Mouse (Mus musculus): ENCODE results near the gene Elk3.

The Elk3 gene

GRCm38 (mm10) chr10:93267509-93267908 lies 43.4 kb downstream of the Elk3 start:
- DNase-seq (ENCODE audit: low spot score) = no peak

- DNase-seq (ENCODE audit: low spot score) = no peak
These were observed 44.4 kb downstream of the Elk3 start for GRCm38 (mm10) chr10:93266521-93266920.

GRCm38 (mm10) chr10:93265833-93266232 lies 45.1 kb downstream of the Elk3 start:
- no peak for DNase-seq (ENCODE audit: low spot score)

GRCm38 (mm10) chr10:93264001-93264400 lies 46.9 kb downstream of the Elk3 start:
- DNase-seq (ENCODE audit: low spot score) = no peak

GRCm38 (mm10) chr10:93263431-93263830 lies 47.5 kb downstream of the Elk3 start:
- DNase-seq (ENCODE audit: low spot score) = no peak

GRCm38 (mm10) chr10:93261981-93262499 lies 48.9 kb downstream of the Elk3 start:
- DNase-seq (ENCODE audit: low spot score) = no peak

- DNase-seq (ENCODE audit: low spot score) = no peak
These were observed 49.6 kb downstream of the Elk3 start for GRCm38 (mm10) chr10:93261132-93261980.

- DNase-seq (ENCODE audit: low spot score) = no peak
These were observed 51.1 kb downstream of the Elk3 start for GRCm38 (mm10) chr10:93259826-93260225.

- no peak for DNase-seq (ENCODE audit: low spot score)
These were observed 55.6 kb downstream of the Elk3 start for GRCm38 (mm10) chr10:93255294-93255693.

- DNase-seq (ENCODE audit: low spot score) = no peak
These were observed 57.8 kb downstream of the Elk3 start for GRCm38 (mm10) chr10:93253156-93253555.

GRCm38 (mm10) chr10:93252661-93253060 lies 58.3 kb downstream of the Elk3 start:
- DNase-seq (ENCODE audit: low spot score) = no peak

GRCm38 (mm10) chr10:93251426-93251825 lies 59.5 kb downstream of the Elk3 start:
- no peak for DNase-seq (ENCODE audit: low spot score)

GRCm38 (mm10) chr10:93250436-93251317 lies 60.3 kb downstream of the Elk3 start:
- DNase-seq (ENCODE audit: low spot score) = no peak

- no peak for DNase-seq (ENCODE audit: low spot score)
These were observed 61.0 kb downstream of the Elk3 start for GRCm38 (mm10) chr10:93249901-93250300.

GRCm38 (mm10) chr10:93248416-93248815 lies 62.5 kb downstream of the Elk3 start:
- DNase-seq (ENCODE audit: low spot score) = no peak

GRCm38 (mm10) chr10:93247902-93248301 lies 63.0 kb downstream of the Elk3 start:
- no peak for DNase-seq (ENCODE audit: low spot score)

GRCm38 (mm10) chr10:93247422-93247821 lies 63.5 kb downstream of the Elk3 start:
- DNase-seq (ENCODE audit: low spot score) = no peak

GRCm38 (mm10) chr10:93246185-93246920 lies 64.6 kb downstream of the Elk3 start:
- no peak for DNase-seq (ENCODE audit: low spot score)

- DNase-seq (ENCODE audit: low spot score) = no peak
These were observed 66.7 kb downstream of the Elk3 start for GRCm38 (mm10) chr10:93244209-93244705.

GRCm38 (mm10) chr10:93242861-93243260 lies 68.1 kb downstream of the Elk3 start:
- no peak for DNase-seq (ENCODE audit: low spot score)

- no peak for DNase-seq (ENCODE audit: low spot score)
These were observed 68.7 kb downstream of the Elk3 start for GRCm38 (mm10) chr10:93242208-93242607.

Data from spleen, adult 12 weeks (tissue).